Mouse (Mus musculus) spleen, postnatal 36 days (tissue): Measurements from ENCODE around the gene Pramel6.
"Not testable (repeated sequence)": the region's sequence is repeated elsewhere in the genome, so short reads cannot be mapped to it uniquely, and the experiment has no call there.

Experiments used
- DNase-seq, 2 experiments: peaks; one replicate each; pipeline ENCODE4 v3.0.0; 2022; ENCODE audit warnings: low spot score in 2 of 2, mixed read lengths in 1 of 2

Pramel6 gene

DNA sequence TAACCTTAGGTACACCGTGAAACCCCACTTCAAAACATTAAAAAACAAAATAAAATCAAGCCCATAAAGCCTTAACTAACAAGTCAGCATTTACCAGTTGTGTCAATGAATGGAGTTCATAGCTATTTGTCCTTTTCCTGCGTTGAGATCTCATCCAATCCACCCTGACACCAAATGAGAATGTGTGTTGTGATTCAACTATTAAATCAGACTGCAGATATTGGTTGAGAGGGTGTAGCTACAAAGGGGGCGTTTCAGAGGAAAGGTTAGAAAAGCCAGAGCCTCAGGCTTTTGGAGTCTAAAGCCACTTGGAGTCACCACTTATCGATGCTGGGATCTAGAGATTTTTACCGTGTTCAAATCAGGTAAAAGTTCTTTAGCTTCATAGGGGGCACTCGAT, at the start of gene Pramel6:
Pramel6 (plus strand) TSS at position 301 of the 400 bp plus-strand sequence.
- DNase-seq = no peak

GRCm38 (mm10) chr2:87461769-87462168, 44.6 kb upstream of the Pramel6 start:
- no peak for DNase-seq

DNA sequence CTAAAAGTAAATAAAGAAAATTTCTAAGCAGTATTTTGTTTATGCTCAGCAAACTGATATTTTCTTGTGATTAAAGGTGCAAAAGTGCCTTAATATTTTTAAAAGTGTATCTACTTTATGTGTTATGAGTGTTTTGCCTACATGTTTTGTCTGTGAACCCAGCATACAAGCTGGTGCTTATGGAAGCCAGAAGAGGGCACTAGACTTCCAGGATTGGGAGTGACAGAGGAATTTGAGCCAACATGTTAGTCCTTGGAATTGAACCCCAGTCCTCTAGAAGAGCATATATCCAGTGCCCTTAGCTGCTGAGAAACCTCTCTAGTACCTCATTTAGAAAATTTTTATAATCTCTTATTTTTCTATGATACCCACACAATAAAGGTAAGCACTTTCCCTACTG, 26.2 kb upstream of the Pramel6 start:
- DNase-seq = no peak

DNA sequence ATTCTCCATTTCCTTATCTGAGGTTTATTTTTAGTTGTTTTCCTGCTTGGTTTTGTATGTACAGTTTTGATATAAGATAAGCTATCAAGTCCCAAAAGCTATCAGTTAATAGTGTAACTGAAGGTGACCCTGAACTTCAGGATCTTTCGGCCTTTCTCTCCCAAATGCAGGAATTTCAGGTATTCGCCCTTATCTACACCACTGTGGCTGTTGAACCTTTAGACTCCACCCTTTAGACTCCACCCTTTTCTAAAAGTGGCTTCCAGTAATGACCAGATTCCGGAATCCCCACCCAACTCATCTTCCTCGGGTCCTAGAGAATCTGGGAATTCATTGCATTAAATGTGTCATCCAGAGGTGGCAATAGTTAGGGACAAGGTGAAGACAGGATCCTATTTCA, 25.2 kb upstream of the Pramel6 start:
- DNase-seq = no peak

- DNase-seq = no peak
These were observed 24.1 kb upstream of the Pramel6 start for GRCm38 (mm10) chr2:87482276-87482675.

- not testable (repeated sequence) for DNase-seq
These were observed 9.4 kb upstream of the Pramel6 start, which contains the start of gene Pramel7 for GRCm38 (mm10) chr2:87496993-87497392. Gene Pramel7, minus strand, starts transcription at chr2:87497093.

- DNase-seq = no peak
These were observed 8.7 kb downstream of the Pramel6 start for GRCm38 (mm10) chr2:87515046-87515445.

DNA sequence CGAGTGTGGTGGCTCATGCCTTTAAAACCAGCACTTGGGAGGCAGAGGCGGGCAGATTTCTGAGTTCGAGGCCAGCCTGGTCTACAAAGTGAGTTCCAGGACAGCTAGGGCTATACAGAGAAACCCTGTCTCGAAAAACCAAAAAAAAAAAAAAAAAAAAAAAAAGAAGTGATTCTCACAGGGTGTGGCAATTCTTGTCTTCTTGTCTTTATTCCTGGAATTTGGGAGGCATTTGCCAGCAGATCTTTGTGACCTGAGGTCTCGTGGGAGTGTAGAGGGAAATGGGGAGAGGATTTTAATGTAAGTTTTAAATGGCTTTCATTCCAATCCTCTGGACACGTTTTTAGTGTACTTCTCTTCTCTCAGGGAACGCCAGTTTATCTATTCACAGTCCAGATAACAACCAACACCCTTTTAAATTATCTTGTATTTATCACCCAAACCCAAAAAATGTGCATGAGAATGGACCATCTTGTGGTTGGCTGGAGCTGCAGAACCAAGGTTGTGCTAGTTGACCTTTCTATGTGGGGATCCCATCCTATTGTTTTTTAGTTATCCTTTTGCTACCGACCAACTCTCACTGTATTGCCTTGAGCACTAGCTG, 9.2 kb downstream of the Pramel6 start:
- no peak for DNase-seq

DNA sequence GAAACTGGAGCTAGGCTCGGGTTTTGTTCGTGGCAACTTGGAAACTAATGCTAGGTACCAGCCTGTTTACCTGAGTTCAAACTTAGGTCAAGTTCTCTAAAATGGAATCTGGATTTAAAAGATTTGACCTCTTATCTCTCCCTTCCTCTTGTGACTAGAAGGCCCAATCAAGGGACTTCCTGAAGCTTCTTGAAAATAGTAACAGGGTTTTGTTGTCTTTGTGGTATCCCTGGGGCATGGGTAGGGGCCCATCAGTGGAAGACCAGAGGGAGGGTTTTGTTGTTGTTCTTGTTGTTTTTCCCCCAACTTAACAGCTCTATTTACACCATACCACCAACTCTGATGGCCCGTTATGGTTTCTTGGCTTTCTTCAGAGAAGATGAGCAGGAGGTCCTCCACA, 10.2 kb downstream of the Pramel6 start:
- DNase-seq = no peak

GRCm38 (mm10) chr2:87520651-87521050, 14.3 kb downstream of the Pramel6 start:
- DNase-seq = no peak

DNA sequence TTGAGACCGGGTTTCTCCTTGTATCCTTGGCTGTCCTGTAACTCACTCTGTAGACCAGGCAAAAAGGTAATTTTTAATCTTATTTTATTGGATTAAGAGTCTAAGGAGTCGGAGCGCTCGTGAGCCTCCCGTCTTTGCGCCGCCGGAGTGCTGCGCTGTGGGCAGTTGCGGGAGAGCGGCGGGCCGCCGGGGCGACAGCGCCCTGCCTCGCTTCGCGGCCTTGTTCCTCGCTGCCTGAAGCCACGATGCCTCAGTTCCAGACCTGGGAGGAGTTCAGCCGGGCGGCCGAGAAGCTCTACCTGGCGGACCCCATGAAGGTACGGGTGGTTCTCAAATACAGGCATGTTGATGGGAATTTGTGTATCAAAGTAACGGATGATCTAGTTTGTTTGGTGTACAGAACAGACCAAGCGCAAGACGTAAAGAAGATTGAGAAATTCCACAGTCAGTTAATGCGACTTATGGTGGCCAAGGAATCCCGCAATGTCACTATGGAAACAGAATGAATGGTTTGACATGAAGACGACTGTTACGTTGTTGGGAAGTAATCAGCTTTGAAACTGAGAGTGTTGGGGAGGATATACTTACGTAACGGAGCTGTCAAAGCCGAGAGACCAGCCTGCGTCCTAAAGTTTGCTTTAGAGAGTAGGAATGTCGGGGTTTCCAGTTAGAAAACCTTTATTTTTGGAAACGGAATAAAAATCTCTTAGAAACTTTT, 19.7 kb downstream of the Pramel6 start:
- DNase-seq = not testable (repeated sequence)

DNA sequence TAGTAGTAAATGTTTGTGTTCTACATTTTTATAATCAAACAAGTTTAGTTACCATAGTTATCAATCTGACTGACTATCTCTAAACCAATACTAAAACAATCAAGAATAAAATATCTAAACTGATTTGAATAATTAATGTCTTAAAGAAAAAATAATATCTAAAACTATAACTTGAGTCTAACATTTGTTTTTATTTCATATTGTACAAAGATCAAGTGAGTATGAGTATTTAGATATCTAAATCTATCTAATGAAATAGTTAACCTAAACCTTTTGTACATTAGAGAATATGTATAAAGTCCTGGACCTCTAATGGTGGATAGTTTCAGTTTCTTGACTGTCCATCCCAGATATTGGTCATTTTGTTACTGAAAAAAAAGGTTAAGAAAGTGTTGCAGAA, 25.1 kb downstream of the Pramel6 start, which contains the start of gene Olfr153:
Olfr153 (plus strand) TSS at position 301 of the 400 bp plus-strand sequence.
- DNase-seq = no peak

DNA sequence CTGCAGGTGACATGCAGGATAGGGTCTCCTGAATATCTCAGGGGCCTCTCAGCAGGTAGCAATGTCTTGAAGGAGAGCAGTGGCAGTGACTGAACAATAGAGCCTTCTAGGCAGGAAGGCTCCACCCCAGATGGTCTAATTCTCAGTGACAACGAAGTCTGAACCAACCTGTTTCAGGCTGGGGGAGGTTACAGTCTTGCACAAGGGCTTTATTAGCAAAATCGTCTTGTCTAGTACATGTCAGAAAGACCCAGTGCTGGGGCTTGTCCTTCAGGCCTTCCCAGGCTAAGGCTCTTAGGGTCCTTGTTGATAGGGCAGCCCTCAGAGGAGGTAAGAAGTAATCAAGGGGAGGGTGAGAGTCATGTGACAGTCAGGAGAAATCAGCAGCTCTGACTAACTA, 28.5 kb downstream of the Pramel6 start:
- no peak for DNase-seq

- no peak for DNase-seq
These were observed 39.1 kb downstream of the Pramel6 start, which contains the start of gene Olfr1128 for GRCm38 (mm10) chr2:87545442-87545841. Gene Olfr1128, minus strand, starts transcription at chr2:87545542.
